Mouse (Mus musculus) stomach, postnatal 0 days (tissue): ENCODE data around the gene Fbf1.

ENCODE experiments used
- CTCF ChIP-seq: IDR thresholded peaks from 2 replicates; pipeline ENCODE4 v1.5.1; 2016; ENCODE audit warnings: antibody characterized with exemption, low read depth, mild to moderate bottlenecking, moderate library complexity
- EP300 ChIP-seq: optimal IDR thresholded peaks from 2 replicates; pipeline ENCODE3; 2016; ENCODE audit warnings: antibody characterized with exemption

GRCm38 (mm10) chr11:116149341-116149740, 18.6 kb downstream of the Fbf1 start:
- TF ChIP-seq CTCF (no peak), EP300 (no peak)
